Mouse (Mus musculus): ENCODE results near the gene Plxnb2. TPM values are rescaled to one million over a fixed set of nuclear protein-coding genes. Genes with fewer than 3 reads are reported as not detected.

Plxnb2 gene
- total RNA-seq, 2 experiments from 2014 or later, result 51.0 to 58.7 TPM

DNA sequence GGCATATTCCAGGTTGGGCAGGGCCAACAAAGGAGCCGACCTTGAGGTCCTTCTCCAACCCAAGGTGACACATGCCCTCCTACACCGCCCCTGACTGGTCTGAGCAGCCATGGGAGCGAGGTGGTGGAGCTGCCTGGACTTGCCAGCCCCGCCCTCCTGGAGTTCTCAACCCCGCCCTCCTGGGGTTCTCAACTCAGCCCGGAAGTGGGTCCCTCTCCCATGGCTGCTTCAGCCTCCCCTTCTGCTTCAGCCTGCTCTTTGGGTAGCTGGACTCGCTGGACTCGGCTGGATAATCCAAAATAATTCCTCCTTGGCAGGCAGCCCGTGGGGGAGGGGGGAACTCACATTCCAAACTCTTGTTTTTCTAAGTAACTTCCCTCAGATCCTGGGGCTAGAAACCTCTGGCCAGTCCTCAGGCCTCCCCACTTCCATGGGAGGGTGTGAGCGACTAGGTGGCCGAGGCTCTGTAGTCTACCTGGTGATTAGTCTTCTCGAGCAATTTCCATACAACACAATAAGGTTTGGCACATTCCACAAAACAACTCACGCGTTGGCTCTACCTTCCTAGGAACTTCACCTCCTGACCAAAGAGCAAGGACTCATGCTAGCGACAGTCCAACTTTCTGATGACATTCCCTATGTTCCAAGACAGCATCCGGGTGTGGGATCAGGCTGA, 1.5 kb downstream of the Plxnb2 start:
- no peak for DNase-seq

DNA sequence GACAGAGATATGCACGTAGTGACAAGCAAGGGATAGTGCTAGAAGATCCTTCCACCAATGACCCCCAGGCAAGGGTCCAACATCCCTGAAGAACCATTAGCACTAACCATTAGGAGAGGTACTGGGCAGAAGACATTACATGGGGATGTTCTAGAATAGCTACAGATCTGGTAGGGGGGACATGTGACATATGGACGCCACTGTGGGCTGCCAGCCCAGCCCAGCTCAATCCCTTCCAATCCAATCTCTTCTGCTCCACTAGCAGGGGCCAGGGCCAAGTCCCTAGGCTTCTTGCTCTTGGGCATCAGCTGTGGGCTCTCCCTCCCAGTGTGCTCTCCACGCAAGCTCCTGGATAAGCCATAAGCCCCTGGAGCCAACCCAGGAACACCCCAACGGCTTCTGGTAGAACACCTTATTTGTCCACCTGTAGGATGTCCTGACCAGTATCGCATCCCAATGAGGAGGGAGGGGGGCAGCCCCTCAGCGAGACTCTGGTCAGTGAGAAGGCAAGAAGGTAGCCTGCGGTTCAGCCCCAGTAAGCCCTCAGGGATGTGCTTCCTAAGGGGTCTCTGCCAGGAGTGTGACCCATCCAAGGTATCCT, 2.2 kb downstream of the Plxnb2 start:
- DNase-seq, result no peak

DNA sequence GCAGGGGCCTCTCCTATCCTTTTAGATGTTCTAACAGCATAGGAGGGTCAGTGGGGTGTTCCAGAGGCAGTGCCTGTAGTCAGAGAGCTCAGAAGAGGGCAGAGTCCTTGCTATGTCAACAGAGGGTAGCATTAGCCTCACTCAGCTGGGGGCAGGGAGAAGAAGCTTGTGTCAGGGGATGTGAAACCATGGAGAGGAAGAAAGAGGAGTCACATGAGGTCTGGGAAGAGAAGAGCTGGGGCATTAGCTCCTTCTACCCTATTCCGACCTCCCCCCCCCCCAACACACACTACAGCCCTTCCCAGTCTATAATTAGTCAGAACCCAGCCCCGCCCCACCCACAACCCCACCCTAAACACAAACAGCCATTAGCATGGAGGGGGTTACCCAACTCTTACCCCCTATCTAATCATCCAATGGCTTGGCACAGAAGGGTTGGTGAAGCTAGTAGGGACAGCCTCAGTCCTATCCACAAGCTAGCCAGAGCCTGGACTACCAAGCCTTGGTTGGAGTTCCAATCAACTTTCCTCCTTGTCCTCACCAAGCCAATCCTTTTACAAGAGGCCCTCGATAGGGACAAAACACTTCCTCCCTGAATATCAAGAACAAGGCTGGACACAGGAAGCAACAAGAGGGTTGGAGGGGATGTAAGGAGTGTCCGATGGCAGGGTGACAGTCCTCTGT, 2.9 kb downstream of the Plxnb2 start:
- DNase-seq, result no peak

DNA sequence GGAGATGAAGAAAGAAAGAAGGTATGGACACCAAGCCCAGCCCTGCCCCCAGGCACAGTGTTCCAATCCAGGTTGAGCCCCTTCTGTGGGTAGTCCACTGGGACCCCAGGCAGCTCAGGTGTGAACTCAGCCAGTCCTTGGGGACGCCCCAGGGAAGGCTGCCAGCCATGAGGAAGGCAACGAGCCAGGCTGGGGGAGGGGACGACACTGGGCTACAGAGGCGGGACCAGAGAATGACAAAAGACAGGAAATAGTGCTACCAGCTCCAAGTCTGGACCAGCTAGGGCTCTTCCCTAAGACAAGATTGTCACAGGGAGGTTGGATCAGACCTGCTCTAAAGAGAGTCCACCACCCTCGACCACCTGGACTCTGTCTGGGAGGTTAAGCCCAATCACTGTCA, 3.5 kb downstream of the Plxnb2 start:
- DNase-seq, result peak in 1 of 2 experiments; percentile 69

DNA sequence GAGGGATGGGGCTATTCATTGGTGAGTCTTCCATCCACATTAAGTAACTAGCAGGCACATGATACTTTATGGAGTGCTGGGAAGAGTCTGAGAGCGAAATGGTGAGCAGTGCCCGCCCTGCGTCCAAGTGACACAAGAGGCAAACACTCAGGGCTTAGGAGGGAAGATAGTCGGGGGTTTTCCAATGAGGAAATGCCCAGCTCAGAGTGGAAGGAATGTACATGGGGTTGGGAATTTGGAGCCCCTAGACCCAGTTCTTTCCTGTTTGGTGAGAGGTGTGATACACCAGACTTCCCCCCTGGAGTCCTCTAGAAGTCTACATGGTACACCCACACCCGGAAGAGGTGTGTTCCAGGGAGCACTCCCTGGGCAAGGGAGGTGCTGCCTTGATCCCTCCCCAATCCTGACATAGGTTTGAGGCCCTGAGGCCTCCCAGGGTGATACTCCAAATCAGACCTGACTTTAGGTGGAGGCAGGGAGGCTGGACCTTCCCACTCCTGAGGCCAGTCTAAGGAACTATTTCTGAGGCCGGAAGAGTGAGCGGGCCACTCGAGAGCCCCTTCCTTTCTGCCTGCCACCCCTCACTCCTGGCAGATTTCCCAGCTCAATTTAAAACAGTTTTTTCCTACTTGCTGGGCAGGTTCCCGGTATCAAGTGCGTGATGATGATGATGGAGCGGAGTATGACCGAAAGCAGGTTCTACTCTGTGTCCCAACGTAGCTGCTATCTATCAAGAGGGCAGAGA, 5.0 kb downstream of the Plxnb2 start:
- no peak for DNase-seq

DNA sequence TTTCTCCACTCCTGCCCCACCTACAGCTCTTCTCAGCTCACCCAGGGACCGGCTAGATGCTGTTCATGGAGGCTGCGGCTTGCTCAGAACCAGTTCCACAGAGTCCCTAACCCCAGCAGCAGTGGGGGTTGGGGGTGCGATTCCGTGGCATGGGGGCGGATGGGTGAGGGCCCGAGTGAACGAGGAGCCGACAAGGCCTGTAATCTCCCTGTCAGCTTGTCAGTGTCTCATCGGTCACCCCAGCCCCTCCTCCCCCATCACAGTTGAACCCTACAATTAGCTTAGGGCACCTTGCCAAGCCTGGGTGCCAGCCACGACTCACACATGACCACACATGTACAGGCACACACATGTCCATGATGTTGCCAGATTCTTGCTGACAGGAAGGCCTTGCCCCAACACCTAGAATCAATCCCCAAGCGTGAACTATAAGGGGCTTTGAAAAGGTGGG, 5.7 kb downstream of the Plxnb2 start:
- no peak for DNase-seq

DNA sequence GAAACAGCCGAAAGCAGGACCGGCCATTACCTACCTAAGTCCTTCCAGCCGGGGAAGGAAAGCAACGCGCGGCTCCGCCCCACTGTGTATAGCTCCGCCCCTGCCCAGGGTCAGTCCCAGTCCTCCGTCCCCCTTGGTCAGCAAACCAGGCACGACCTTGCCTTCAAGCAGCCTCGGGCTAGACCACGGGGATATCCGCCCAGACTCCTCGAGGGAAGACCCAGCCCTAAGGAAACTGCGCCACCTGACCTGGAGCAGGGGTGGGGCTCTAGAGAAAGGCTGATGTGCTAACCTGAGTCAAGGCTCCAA, 6.7 kb downstream of the Plxnb2 start:
- no peak for DNase-seq

DNA sequence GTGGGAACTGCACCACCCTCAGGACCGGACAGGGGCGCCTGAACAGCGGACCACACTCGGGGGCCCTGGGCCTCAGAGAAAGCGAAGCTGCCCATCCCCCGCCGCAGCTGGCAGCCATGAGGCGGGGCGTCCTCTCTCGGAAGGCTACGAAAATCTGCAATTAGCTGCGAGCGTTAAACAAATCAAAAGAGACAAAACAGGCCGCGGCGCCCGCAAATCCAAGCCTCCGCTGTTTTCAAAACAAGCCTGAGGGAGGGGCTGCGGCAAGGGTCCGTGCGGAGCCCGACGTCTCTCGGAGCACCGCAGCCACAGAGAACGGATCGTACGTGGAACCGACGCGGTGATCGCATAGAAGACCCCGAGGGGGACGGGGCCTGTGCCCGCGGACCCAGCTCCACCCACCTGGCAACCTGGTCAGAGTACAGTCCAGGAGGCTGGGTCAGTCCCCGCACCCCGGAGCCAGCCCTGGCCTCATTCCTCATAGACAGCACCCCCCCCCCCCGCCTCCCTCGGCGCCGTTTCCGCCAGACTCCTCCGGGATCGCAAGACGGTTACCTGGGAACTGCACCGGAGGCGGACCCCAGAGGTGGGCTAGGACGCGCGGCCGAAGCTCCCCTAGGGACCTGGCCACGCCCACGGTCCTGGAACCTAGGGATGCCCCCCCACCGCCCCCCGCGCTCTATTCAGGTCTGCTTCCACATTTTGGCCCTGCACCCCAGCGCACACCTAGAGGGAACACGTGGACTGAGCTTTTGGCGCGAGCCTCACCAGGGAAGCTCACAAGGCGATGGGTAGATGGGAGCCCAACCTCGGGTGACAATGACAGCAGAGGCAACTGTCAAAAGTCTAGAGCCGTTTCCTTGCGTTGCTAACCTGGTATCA, 7.3 kb downstream of the Plxnb2 start:
- DNase-seq, result peak; percentile 58 to 67

DNA sequence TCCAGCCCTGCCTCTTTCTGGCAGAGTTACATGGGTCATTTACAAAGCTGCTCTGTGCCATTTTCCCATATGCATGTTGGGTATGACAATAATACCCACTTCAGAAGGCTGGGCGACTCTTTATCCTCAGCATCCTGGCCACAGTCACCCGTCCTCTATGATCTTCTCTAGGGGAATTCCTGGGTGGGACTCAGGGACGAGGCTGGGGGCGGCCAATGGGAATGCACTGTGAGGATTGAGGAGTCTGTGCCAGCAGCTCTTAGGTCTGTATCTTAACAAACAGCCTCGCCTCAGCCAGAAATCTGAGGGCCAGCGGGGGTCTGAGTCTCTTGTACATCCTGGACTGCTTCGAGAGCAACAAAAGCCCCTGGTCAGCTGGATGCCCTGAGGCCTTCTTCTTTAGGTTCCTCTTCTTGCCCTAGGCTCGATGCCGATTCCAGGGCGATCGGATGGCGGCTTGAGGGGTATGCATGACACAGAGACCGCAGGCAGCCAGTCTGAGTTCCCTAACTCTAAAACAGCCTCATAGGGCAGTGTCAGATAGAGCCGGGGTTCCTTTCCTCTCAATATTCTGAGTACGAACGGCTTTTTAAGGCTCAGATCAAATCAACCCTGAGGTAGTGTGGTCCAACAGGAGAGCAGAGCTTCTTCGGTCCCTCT, 8.2 kb downstream of the Plxnb2 start:
- DNase-seq, result no peak

DNA sequence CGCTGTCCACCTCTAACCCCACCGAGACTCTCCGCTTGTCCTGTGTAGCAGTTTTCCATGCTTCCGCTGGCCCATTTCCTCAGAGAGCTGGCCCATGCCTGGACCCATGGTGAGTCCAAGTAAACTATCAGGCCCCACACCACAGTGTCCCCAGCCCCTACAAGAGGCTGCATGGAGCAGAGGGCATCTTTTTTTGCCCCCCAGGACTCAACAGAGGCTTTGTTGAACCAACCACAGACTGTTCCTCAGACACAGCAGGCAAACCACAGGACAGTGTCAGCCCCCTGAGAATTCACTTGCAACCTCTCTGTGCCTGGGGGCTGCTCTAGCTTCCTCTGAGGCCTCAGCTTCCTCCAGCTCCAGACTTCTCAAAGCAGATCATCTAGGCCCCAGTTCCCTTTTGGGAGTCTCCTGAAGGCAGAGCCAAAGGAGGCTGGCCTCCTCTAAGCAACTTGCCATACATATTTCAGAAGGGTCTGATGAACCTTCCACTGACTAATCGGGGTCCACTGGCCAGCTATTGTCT, 9.0 kb downstream of the Plxnb2 start:
- no peak for DNase-seq

DNA sequence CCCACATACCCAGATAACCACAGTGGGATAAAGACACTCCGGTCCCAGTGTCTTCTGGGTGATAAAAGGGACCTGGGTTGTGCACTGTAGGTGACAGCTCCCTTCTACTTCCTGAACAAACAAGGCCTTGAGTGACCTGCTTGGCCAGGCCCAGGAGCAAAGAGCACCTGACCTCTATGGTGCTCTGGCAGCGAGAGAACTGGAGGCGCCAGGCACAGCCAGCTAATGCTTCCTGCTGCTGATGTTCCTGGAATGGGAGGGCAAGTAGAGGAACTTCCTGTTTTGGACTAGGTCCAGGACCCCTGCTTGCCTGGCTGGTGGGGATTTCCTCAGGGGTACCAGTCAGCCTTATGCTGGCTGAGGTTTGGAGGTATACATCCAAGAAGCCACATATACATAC, 10.5 kb downstream of the Plxnb2 start:
- no peak for DNase-seq

DNA sequence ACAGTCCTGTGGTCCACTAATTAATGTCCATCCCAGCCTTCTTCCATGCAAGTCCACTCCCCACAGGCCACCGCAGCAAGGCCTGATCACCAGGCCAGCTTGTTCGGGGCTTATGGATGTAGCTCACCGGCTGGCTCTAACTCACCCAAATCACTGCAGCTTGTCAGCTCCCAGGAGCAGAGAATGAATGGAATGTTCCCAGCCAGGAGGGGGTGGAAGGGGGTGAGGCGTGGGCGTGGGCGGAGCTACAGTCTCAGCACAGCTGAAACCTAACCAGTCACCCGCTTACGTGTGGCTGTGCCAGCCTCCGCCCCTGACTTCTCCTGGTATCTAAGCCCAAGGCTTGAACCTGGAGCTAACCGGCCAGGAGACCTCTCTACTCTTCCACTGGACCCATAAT, 11.2 kb downstream of the Plxnb2 start:
- peak; percentile 84 for DNase-seq

DNA sequence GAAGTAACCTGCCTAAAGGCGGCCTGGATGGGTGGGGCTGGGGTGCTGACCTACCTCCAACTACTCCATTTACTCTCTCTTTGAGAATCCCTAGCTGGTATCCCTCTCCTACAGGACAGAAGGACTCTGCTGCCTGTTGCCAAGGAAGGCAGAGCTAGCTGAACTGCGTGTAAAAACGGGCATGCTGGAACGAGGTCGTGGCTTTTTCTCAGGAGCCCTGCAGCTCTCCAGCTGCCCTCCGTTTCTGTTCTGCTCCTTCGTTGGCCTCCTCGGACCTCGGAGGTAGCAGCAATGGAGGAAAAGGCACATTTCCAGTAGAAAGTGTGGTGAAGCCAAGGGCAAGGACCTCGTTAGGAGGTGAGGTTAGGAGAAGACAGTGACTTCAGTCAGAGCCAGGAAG, 11.7 kb downstream of the Plxnb2 start:
- DNase-seq, result no peak

DNA sequence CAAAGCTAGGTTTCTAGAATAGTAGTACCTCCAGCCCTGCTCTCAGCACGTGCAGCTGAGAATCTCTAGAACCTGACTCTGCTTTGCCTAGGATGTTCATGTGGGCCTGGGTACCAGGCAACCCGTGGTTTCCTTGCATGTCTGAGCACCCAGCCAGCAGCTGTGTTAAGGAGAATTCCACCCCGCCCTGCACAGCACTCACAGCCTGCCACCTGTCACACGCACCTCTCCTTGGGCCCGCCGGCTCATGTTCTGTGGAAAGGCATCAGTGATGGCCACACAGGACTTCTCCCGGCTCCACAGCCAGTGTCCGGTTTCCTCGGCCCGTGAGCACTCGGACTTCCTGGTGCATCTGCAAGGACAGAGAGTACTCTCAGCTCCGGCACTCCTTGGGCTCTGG, 15.1 kb downstream of the Plxnb2 start:
- DNase-seq, result no peak

DNA sequence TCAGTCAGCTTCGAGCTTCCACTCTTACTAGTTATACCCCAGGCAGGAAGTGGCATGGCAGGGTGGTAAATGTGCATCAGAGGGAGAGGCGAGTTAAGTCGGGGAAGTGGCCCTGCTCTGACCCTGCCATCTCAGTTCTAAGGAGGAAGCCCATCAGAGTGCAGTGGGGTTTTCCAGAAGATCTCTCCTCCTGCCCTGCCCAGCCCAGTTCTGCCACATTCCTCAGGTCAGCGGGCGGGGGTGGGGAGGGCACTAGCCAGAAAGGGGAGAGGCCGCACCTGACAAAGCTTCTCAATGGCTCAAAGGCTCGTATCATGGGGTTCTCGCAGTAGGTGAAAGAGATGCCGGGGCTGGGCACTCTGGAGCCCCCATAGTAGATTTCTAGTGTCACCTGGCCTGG, 19.2 kb downstream of the Plxnb2 start:
- DNase-seq, result no peak

DNA sequence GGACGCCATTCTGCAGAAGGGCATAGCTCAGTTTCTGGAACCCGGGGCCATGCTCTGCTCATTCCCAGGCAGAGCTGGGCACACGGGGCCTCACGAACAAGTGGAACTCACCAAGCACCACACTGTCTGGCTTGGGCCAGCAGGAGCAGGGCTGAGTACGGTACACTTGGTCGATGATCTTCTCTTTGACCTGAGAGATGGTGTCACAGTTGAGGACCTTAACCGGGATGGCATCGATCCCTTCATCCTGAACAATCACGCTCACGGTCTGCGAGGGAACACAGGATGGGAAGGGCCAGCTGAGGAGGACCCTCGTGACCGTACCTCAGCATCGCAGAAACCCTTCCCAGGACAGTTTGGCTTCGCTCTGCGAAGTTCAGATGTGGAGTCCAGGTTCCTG, 22.1 kb downstream of the Plxnb2 start:
- no peak for DNase-seq

DNA sequence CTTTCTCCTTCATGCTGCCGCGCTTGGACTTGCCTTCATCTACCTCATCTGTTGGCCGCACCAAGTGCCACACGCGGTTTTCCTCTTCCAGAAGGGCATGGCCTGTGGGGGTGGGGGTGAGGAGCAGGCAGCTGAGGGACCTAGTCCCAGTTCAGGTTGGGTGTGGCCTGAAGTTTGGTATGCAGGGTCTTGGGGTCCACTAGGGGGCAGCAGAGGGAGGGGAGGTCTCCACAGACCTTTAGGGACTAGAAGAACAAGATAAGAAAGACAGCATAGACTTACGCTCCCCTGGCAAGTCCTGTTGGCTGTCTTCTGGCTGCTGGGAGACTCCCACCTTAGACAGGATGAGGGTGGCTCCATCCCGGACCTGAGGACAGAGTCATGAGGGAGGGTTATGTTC, 22.6 kb downstream of the Plxnb2 start:
- no peak for DNase-seq

DNA sequence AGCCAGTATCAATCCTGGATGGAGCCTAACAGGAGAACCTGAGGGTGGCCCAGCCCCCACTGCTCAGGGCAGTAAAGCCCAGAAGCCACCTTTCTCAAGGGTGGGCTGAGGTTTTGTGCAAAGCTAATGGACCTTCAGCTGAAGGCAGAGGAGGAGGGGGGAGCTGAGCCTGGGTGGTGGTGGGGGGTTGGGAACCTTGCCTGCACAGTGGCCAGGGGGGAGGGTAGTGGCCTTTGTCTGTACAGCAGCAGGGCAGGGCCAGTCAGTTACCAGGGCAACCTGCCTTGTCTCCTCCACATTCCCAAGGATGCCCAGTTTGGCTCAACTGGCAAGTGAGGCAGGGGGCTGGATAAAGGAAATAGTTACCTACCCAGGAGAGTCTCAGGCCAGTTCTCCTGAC, 28.3 kb downstream of the Plxnb2 start:
- no peak for DNase-seq

DNA sequence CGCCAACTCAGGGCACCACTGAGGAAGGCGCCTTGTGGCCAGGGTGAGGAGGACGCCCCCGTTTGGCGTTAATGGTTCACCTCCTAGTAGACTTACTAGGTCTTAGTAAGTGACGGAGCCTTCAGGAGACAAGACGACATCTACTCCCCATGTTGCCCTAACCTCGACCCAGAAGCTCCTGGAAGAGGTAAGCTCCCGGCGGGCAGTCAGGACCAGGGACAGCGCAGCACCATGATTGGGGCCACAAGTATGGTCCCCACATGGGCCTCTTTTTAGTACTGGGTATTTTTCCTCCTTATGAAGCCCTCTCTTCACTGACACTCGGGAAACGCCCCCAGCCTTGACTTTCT, 30.6 kb downstream of the Plxnb2 start:
- no peak for DNase-seq

DNA sequence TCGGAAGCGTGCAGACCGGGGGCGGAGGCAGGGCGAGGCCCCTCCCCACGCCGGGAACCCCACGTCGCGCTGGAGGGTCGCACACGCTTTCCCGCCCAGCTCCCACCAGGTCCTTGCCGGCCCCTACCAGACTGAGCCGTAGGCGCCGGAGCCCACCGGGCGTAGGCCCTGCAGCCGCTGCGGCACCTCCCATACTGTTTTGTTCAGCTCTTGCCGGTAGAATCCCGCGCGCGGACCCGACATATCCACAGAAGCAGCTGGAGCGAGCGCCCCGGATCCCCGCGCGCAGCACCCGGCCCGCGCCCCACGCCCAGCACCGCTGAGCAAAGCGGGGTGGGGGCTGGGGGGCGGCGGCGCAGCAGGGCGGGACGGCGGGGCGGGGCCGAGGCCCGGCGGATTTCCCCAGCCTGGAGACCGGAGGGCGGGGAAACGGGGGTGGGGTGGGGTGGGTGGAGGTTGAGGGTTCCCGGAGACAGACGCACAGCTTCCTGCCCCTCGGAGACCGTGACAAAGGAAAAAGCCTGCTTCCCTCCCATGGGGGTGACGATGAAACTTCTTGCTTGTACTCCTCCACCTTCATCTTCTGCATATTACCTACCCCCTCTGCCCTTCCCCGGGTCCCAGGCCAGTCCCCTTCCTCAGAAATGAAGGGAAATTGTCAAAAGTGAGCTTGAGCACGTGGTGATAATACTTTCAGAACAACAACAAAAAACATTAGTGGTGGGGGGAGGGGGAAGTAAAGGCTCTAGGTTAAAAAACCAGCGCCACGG, 31.1 kb downstream of the Plxnb2 start, which contains the start of gene Mapk11:
Mapk11 (minus strand) TSS at position 358 of the 770 bp plus-strand sequence.
- DNase-seq, result peak in 1 of 2 experiments; percentile 43
